Mouse (Mus musculus): ENCODE data around the gene Fam167b. TPM values are rescaled to one million over a fixed set of nuclear protein-coding genes. Genes with fewer than 3 reads are reported as not detected.
A peak's percentile ranks its signal among the peaks of the same experiment; 100 is the strongest.

The Fam167b gene
- total and polyA plus RNA-seq, 2 experiments = 11.8 to 20.3 TPM

DNA sequence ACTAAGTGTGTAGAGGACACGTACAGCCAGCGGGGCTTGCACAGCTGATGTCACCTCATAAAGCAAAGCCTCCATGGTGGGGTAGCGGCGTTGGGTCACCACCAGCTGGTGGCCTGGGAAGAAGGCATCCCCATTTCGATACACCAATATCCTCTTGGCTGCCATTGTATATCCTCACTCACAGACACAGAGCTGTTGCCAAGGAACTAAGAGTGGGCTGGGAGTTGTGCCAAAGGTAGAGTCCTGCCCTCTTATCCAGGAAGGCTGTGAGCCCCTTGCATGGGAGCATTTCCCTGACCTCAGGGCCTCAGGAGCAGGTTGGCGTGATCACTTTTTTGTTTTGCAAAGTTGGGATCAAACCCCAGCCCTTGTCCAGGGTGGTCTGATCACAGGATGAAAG lies 35.7 kb upstream of the Fam167b start, which contains the start of gene Dcdc2b:
TSS of gene Dcdc2b (minus strand) at position 165 of the 400 bp plus-strand sequence.
- no peak for DNase-seq (ENCODE audit: extremely low read depth, low read depth, low spot score)
- no peaks in the 10 kb centered on the region for H3K79me2 ChIP-seq (ENCODE audit: control insufficient read depth, insufficient read depth, low read length)
- no peaks in the 10 kb centered on the region for H3K36me3 ChIP-seq (ENCODE audit: control insufficient read depth, insufficient read depth, low read length)
- H3K9ac ChIP-seq (ENCODE audit: low read depth, low read length) = no peak within 1 kb of the TSS
- TF ChIP-seq CTCF (IDR thresholded peaks at IDR 0.05; ENCODE audit: low read depth, low read length) = no peak
- TF ChIP-seq POLR2A (IDR thresholded peaks at IDR 0.05; ENCODE audit: extremely low read depth, insufficient read depth, low read length) = no peak
- 0 out of 2 replicates have a peak, but pooled peaks cover 4% of the 10 kb centered on the region for H3K4me1 ChIP-seq (ENCODE audit: control insufficient read depth, insufficient read depth, low read length)
- WGBS = 85% methylated on average over 6 of the region's 6 CpGs
- no peak within 1 kb of the TSS for H3K4me3 ChIP-seq (ENCODE audit: insufficient read depth, low read depth, low read length)
- no peaks in the 10 kb centered on the region for H3K27me3 ChIP-seq (ENCODE audit: control insufficient read depth, insufficient read depth, low read length)
- no peak within 1 kb of the TSS for H3K27ac ChIP-seq (replicated peaks; ENCODE audit: insufficient read depth, low read depth, low read length)

DNA sequence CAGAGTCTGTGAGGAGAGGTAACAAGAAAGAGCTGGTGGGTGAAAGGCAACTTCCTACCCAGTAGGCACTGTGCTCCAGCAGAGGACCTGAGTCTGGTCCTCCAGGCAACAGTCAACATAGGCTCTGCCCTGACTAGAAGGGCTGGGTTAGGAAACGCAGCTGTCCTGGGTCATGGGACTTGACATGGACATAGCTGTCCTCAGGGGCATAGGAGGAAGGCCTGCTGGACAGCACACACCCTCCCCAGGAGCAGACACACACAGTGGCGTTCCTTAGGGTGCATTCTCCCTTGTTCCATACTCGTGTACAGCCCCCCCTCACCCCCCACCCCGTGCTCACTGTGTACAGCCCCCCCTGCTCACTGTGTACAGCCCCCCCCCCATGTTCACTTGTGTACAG lies 32.1 kb upstream of the Fam167b start:
- H3K27me3 ChIP-seq (ENCODE audit: control insufficient read depth, insufficient read depth, low read length) = no peaks in the 10 kb centered on the region
- H3K9ac ChIP-seq (ENCODE audit: low read depth, low read length) = no peak overlapping the region
- WGBS = 75% methylated on average over 4 of the region's 4 CpGs
- no peak overlapping the region for H3K27ac ChIP-seq (replicated peaks; ENCODE audit: insufficient read depth, low read depth, low read length)
- no peaks in the 10 kb centered on the region for H3K79me2 ChIP-seq (ENCODE audit: control insufficient read depth, insufficient read depth, low read length)
- H3K4me1 ChIP-seq (ENCODE audit: control insufficient read depth, insufficient read depth, low read length) = no peaks in the 10 kb centered on the region
- TF ChIP-seq POLR2A (IDR thresholded peaks at IDR 0.05; ENCODE audit: extremely low read depth, insufficient read depth, low read length) (no peak), CTCF (IDR thresholded peaks at IDR 0.05; ENCODE audit: low read depth, low read length) (no peak)
- peaks cover 4% of the 10 kb centered on the region for H3K36me3 ChIP-seq (ENCODE audit: control insufficient read depth, insufficient read depth, low read length)
- H3K4me3 ChIP-seq (ENCODE audit: insufficient read depth, low read depth, low read length) = no peak overlapping the region
- no peak for DNase-seq (ENCODE audit: extremely low read depth, low read depth, low spot score)

DNA sequence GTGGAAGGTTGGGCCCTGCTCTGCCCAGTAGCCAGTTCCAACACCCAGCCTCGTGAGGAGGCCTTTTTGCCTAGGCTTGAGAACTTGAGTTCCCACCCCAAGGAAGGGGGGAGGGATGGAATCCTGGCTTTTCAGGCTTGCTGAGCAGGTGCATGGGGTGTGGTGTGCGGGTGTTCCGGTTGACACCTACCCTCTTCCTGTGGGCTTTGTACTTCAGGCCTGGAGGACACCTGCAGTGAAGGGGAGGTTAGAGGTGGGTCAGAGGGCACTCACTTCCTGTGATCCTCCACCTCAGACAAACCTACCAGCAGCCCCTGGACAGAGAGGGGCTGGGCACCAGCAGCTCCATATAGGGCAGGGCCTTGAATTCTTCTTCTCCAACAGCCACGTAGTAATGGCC lies 31.7 kb upstream of the Fam167b start:
- H3K79me2 ChIP-seq (ENCODE audit: control insufficient read depth, insufficient read depth, low read length) = no peaks in the 10 kb centered on the region
- no peaks in the 10 kb centered on the region for H3K4me1 ChIP-seq (ENCODE audit: control insufficient read depth, insufficient read depth, low read length)
- 91% methylated on average over 4 of the region's 4 CpGs for WGBS
- peaks cover 6% of the 10 kb centered on the region for H3K36me3 ChIP-seq (ENCODE audit: control insufficient read depth, insufficient read depth, low read length)
- no peak overlapping the region for H3K27ac ChIP-seq (replicated peaks; ENCODE audit: insufficient read depth, low read depth, low read length)
- DNase-seq (ENCODE audit: extremely low read depth, low read depth, low spot score) = no peak
- H3K9ac ChIP-seq (ENCODE audit: low read depth, low read length) = no peak overlapping the region
- H3K27me3 ChIP-seq (ENCODE audit: control insufficient read depth, insufficient read depth, low read length) = no peaks in the 10 kb centered on the region
- TF ChIP-seq POLR2A (IDR thresholded peaks at IDR 0.05; ENCODE audit: extremely low read depth, insufficient read depth, low read length) (no peak), CTCF (IDR thresholded peaks at IDR 0.05; ENCODE audit: low read depth, low read length) (no peak)
- H3K4me3 ChIP-seq (ENCODE audit: insufficient read depth, low read depth, low read length) = no peak overlapping the region

DNA sequence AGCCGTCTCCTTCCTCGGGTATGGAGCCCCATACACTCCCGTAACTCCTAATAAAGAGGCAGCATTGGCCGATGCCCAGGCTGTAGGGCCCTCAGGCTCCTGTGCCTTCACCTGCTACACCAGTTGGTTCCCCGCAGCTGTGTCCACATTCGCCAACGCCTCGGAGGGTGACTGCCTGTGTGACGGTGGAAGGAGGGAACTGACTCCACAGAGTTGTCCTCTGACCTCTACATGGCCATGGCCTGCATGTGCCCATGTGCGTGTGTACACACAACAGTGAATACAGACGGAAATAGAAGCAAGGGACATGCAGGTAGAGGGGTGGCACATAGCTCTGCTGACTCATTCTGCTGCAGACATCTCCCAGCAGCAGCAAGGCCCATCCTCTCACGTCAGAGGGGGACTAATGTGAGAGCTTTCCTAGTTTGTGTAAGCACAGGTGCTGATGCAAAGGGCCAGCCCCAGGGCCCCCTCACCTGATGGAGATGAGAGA lies 30.8 kb upstream of the Fam167b start:
- H3K4me1 ChIP-seq (ENCODE audit: control insufficient read depth, insufficient read depth, low read length) = no peaks in the 10 kb centered on the region
- no peaks in the 10 kb centered on the region for H3K79me2 ChIP-seq (ENCODE audit: control insufficient read depth, insufficient read depth, low read length)
- WGBS = 73% methylated on average over 12 of the region's 12 CpGs
- DNase-seq (ENCODE audit: extremely low read depth, low read depth, low spot score) = no peak
- H3K27me3 ChIP-seq (ENCODE audit: control insufficient read depth, insufficient read depth, low read length) = no peaks in the 10 kb centered on the region
- H3K9ac ChIP-seq (ENCODE audit: low read depth, low read length) = no peak overlapping the region
- H3K36me3 ChIP-seq (ENCODE audit: control insufficient read depth, insufficient read depth, low read length) = peaks cover 6% of the 10 kb centered on the region
- no peak overlapping the region for H3K4me3 ChIP-seq (ENCODE audit: insufficient read depth, low read depth, low read length)
- H3K27ac ChIP-seq (replicated peaks; ENCODE audit: insufficient read depth, low read depth, low read length) = no peak overlapping the region
- TF ChIP-seq POLR2A (IDR thresholded peaks at IDR 0.05; ENCODE audit: extremely low read depth, insufficient read depth, low read length) = no peak
- TF ChIP-seq CTCF (IDR thresholded peaks at IDR 0.05; ENCODE audit: low read depth, low read length) = no peak

DNA sequence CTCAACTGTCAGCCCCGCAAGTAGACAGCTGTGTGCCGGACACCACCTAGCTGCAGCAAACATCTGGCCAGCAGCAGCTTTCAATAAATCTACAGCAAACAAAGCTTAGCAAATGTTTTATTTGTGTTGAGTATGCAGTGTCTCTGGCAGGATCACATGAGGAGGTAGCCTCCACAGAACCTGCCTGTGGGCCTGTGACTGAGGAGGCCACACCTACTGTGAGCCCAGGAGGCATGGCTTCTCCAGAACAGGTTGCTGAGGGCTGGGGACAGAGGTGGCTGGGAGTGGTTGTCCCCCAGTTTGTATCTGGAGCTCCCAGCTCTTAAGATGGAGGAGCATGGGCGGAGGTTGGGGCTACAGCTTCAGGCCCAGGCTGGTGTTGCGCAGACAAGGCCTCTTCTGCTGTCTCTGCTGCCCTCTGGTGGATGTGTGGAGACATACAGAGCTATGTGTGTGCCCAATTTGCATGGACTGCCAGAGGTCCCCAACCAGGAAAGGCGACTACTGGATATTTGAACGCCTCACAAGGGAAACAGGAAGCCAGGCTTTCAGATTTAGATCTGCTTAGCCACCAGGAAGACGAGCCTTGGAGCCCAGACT lies 30.2 kb upstream of the Fam167b start:
- peak; percentile 61 for DNase-seq (ENCODE audit: extremely low read depth, low read depth, low spot score)
- TF ChIP-seq POLR2A (IDR thresholded peaks at IDR 0.05; ENCODE audit: extremely low read depth, insufficient read depth, low read length) (no peak), CTCF (IDR thresholded peaks at IDR 0.05; ENCODE audit: low read depth, low read length) (peak; percentile 96)
- Histone ChIP-seq H3K27me3 (ENCODE audit: control insufficient read depth, insufficient read depth, low read length) (no peaks in the 10 kb centered on the region), H3K4me1 (ENCODE audit: control insufficient read depth, insufficient read depth, low read length) (no peaks in the 10 kb centered on the region), H3K27ac (replicated peaks; ENCODE audit: insufficient read depth, low read depth, low read length) (no peak overlapping the region), H3K36me3 (ENCODE audit: control insufficient read depth, insufficient read depth, low read length) (peaks cover 9% of the 10 kb centered on the region), H3K79me2 (ENCODE audit: control insufficient read depth, insufficient read depth, low read length) (no peaks in the 10 kb centered on the region), H3K4me3 (ENCODE audit: insufficient read depth, low read depth, low read length) (no peak overlapping the region), H3K9ac (ENCODE audit: low read depth, low read length) (no peak overlapping the region)
- WGBS = 39% methylated on average over 7 of the region's 7 CpGs
